Mouse (Mus musculus): ENCODE data around the gene Olfr1278.
"Not testable (repeated sequence)": the region's sequence is repeated elsewhere in the genome, so short reads cannot be mapped to it uniquely, and the experiment has no call there.

The Olfr1278 gene

DNA sequence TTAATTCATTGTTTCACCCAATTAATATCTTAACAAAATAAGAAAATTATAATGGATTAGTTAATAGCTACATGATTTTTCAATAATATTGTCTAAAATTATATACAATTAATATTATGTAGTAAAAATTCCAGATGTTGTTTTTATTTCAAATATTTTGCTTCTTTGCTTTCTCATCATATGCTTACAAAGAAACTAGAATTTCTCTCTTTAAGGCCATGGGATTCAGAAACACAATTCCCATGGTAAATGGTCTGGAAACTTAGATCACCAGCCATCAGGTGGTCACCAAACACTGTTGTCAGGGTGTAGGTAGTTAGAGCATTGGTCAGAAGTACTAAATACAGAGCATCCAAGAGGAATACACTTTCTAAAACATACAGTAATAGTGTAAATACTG is at the start of gene Olfr1278:
Gene Olfr1278 (plus strand): TSS at position 301 of the 400 bp plus-strand sequence.
- DNase-seq (ENCODE audit: low spot score), result no peak

DNA sequence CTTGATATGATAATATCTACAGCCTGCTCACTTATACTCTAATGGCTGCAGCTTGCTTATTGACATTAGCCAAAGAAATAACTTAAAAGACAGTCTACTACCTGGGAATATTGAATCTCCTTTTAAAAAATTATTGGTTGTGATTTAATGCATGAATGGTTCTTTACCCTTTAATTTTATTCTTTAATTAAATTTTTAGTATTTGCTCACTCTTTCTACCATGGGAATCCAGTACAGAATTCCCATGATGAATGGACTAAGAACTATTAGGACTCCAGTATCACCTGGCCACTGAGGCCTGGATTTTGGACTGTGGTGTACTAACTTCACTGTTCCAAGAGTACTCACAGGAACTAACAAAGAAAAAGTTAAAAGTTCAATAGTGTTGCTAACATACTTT is 35.7 kb upstream of the Olfr1278 start, which contains the start of gene Olfr1276:
Gene Olfr1276 (plus strand): TSS at position 301 of the 400 bp plus-strand sequence.
- DNase-seq (ENCODE audit: low spot score), result no peak

GRCm38 (mm10) chr2:111274006-111274405 is 15.9 kb upstream of the Olfr1278 start, which contains the start of gene Olfr1277:
Olfr1277 (minus strand) TSS chr2:111274106.
- DNase-seq (ENCODE audit: low spot score), result no peak

- no peak for DNase-seq (ENCODE audit: low spot score)
Observed at GRCm38 (mm10) chr2:111298541-111298940, 8.6 kb downstream of the Olfr1278 start.

DNA sequence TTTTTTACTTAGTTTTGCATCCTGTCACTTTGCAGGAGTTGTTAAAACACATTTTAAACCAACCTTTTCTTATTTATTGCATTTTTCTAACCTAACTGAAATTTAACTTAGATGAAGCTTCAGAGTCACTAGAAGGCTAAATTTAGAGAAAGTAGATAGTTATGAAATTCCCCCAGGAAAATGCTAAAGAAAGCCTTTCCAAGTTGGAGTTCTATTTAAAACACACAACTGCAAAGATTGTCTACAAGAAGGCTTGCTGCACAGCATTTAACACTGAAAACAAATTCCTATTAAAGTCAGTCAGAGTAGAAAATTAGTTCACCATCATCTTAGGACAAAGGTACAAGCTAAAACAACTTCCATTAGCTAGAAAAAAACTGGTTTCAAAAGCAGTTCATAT is 10.4 kb downstream of the Olfr1278 start, which contains the start of gene Olfr1279:
Gene Olfr1279 (plus strand): TSS at position 262 of the 400 bp plus-strand sequence.
- no peak for DNase-seq (ENCODE audit: low spot score)

DNA sequence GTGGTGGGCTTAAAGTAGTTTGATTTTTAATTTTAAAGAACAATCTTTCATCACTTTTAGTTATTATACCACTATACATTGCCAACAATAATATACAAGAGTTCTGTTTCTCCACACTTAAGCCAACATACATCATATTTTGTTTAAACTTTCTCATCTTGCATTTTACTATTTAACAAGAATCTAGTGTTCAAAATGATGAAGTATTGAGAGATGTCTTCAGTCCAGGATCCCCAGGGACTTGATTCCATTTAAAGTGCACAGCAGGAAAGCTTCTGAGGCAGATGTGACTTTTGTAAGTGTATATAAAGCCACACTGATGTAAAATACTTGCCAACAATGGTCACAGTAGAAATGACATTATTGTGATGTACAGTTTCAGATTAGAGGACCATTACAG is 23.8 kb downstream of the Olfr1278 start, which contains the start of gene Olfr1280:
Gene Olfr1280 (plus strand): TSS at position 301 of the 400 bp plus-strand sequence.
- no peak for DNase-seq (ENCODE audit: low spot score)

- no peak for DNase-seq (ENCODE audit: low spot score)
Observed at GRCm38 (mm10) chr2:111326220-111326619, 36.3 kb downstream of the Olfr1278 start, which contains the start of gene Olfr1281. Olfr1281 (plus strand) TSS chr2:111326520.

GRCm38 (mm10) chr2:111333721-111334120 is 43.8 kb downstream of the Olfr1278 start:
- not testable (repeated sequence) for DNase-seq (ENCODE audit: low spot score)

- no peak for DNase-seq (ENCODE audit: low spot score)
Observed at GRCm38 (mm10) chr2:111335976-111336375, 46.0 kb downstream of the Olfr1278 start, which contains the start of gene Olfr1282. Olfr1282 (minus strand) TSS chr2:111336076.
